Mouse (Mus musculus) layer of hippocampus, adult 18-20 months (tissue): ENCODE measurements at regions not wholly inside any gene's neighbourhood (a gene's known extent, or its start where the extent isn't known, plus 50 kb on each side); places are given as distances from the start of the nearest gene placed in this dataset.

Experiments
- DNase-seq, 2 experiments: peaks; one replicate each; pipeline ENCODE4 v3.0.0; 2022; ENCODE audit warnings: low spot score in 2 of 2

DNA sequence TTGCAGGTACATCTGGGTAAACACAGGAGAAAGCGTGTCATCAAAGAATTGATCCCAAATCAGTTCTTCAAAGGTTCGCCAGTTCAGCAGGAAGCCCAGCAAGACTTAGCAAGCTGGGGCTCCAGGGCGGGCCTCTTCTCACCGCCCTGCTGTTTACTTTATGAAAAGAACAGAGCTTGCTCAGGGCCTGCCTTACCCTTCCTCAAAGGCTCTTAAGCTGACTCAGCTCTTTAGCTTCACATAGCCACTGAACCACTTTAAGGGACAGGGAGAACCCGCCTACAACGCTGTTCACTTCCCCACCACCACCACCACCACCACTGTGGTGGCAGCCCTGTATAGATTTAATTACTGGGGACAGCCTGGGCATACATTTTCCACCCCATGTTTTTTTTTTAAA, 148.5 kb downstream of the Clic5 start:
- no peak for DNase-seq

DNA sequence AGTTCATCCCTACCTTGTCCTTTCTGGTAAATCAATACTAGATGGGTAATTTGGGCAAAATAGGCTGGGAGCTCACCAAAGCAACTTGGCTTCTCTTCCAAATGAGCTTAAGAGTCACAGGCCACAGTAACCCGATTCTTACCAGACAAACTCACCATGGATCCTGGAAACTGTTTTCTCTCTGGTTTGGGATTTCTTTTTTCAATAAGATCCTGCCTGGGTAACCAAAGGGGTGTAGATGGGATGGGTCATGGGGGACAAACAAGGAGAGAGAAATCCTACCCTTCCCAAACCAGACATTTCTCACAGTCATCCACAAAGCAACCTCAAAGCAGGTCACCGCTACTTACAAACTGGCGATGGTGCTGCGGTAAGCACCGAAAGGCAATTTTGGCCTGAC, 148.9 kb downstream of the Clic5 start:
- DNase-seq = no peak

DNA sequence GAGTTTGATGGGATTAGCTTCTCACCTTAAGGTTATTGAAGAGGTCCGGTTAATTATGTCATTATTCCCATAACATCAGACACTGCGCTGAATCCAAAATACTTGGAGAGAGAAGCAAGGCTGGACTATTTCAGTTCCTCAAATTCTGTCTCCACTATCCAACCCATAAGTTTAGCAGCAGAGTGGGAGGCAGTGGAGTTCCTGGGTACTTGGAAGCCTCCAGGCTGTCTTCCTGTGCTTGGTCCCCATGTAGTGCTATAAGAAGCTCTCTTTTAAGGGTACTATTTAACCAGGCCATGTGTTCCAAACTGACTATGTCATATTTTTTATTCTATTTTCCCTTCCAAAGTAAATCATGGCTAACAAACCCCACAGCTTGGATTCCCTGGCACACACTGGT, 156.2 kb downstream of the Clic5 start:
- DNase-seq = no peak

DNA sequence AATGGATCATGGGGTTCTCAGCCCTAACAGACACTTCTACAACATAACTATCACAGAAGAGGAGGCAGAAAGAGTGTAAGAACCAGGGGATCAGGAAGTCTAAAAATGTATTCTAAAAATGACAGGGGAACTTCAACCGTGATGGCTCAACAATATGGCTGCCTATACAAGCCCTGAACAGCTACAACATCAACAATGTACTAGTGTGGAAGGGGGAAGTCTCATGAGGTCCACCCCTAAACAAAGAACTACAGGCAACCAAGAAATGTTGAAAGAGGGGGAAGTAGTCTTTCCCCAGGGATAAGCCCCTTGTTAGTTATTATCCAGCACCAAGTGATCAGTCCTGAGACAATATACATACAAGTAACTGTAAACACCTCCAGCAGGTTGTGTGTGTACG, 157.0 kb downstream of the Clic5 start:
- DNase-seq = no peak

DNA sequence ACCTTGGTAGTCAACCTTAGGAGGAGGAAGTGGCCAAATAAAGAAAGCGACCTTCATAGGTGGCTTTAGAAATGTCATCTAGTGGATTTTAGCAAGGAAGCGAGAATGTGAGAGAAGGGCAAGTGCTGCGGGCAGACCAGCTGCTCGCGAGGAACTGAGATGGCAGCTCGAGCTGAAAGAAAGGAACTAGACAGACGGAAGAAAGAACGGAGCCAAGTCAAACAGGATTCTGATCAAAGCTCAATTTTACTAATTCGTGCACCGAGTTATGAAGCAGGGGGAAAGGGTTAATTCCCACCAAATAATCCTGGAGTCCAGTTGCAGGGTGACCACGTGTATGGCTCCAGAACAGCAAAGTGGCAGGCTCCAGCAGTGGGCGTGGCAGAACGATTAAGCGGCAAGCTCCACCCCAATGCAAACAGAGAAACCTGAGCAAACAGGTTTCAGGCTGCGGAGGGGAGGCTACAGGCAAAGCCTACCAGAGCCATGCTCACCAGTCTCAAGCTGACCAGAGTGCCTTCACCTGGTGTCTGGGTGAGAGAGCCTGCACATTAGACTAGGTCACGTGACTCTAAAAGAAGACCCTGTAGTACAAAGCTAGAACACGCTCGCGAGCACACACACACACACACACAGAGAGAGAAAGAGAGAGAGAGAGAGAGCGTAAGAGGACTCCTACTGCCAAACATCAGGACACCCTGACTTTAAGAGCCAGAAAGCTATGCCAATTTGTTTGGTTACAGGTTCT, 162.0 kb downstream of the Clic5 start:
- DNase-seq = no peak

DNA sequence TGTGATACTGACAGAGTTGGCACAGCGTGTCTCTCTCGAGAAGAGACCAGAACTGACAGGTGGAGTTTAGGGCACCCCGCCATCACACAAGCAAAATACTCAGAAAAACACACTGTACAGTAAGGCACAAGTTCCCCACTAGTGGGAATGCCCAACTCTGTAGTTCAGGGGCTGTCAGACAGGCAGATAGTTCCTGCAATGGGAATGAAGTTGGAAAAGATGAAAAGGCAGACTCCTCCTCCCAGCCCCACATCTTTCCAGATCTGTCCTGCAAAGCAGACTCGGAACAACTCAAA, 162.5 kb downstream of the Clic5 start:
- DNase-seq = peak in 1 of 2 experiments; percentile 15

DNA sequence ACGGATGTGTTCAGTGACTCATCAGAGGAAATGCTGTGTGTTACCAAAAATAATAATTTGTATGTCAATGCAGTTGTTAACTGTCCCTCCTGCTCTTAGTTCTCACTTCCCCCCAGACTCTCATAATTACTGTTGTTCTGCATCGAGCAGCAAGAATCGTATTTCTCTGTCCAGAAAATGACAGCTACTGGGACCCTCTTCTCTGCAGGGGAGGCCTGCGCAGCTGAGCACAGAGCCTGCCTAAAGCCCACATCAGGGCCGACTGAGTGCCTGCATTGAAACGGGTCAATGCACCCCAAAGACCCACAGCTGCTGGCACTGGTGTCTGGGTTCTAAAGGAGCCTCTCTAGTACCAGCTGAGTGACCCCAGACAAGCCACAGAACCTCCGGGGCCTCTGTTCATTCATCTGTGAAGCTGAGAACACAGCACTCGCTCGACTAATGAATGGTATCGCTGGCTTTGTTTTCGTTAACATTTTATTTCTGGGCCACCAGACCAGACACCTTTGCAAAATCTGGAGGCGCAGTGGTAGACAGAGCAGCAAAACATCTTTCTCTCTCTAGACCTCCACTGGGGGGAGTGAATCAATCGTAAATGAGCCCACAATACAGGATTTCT, 163.2 kb downstream of the Clic5 start:
- DNase-seq = no peak

DNA sequence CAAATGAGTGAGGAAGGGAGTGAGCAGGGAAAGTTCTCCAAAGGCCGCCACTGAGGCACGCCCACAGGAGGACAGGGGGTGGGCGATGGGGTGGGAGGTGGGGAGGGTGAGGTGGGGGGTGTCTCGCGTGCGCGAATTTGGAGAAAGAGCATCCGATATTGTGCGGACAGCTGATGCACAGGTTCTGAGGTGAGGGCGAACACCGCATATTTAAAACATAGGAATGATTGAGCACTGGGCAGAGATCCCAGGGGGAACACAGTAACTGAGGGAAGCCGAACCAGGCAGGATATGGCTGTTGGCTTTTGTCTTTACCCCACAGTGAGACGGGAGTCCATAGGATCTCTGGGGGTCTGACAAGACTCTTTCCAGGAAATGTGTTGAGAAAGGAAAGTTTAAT, 163.8 kb downstream of the Clic5 start:
- DNase-seq = no peak

DNA sequence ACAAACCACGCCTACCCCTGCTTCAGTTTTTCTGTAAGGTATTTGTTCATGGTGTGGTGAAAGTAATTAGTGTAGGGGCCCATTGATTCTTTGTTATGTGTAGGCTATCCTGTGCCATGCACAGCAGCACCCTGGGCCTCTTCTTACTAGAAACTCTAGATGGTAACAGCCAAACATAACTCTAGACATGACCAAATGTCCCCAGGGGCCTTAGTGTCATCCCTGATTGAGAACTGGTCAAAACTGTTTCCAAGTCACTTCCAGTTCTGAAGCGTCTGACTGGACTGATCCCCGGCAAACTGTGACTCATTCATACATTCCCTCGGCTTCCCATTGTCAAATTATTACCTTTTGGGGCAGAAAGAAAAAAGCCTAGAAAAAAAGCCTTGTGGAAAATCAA, 174.7 kb downstream of the Clic5 start:
- no peak for DNase-seq

DNA sequence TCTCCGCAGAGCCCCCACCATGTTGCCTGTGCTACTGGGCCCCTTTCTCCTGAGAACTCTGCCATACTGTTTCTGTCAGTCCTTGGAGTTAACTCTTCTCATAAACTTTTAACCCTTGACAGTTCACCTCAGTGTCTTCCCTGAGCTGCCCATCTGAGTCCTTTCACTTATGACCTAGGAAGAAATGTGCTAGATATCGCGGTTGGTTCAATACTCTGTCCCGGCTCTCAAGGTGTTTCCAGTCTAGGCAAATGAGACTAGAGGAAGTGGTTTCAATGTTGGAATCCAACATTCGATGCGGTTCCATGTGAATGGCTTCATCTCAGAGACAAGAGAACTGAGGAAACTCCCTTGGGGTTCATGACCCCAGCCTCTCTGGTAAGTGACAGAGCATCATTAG, 176.1 kb downstream of the Clic5 start:
- no peak for DNase-seq

DNA sequence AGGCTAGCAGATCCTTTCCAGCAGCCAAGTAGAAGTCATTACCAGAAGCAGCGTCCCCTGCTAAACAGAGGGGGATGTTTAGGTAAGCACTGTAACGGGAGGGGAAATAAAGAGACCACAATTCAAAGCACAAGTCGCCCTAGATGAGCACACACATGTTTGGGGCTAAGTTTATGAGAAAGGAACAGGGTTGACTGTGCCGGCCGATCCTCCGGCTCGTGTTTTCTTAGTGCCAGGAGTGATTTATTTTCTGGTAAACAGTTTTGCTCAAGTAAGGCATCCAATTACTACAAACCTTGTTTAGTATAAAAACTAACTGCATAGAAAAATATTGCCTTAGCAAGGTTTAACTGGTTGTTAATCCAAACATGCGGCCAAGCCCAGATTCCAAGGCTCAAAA, 178.1 kb downstream of the Clic5 start:
- DNase-seq = no peak

DNA sequence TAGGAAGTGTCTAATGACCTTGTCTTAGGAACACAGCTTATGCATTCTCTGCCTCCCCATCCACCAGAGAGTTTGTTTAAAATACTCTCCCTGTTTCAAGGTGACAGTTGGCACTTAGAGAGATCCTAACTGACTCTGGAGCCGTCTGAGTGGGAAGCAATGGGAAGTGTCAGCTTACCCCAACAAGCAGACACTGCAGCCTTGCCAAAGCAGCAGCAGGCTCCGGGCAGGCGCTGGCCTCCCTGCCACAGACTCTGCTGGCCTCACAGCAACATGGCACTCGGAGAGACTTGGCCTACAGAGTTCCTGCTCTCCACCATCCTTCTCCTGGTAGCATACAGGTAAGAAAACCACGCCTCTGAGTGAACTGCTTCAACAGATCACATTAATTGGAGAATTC, 179.2 kb downstream of the Clic5 start:
- DNase-seq = no peak

DNA sequence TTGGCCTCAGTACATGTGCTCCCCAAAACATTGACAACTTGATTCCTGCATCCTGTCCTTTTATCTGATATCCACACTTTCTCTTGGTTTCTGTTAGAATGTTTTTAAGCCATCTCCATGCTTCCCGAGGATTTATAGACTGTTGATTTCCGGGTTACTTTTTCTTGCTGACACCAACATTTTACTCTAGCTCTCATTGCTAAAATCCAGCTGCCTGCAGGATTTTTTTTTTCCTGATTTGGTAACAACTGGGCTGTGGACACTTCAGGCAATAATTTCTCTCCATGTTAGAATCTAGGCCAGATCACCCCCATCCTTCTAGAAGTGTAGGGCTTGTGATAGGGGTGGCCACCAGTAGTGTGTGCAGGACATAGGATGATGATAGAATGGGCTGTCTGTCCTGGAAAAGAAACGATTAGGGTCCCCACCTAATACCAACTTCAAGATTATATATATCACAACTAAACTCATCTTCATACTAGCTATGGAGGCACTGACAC, 182.6 kb downstream of the Clic5 start:
- no peak for DNase-seq

DNA sequence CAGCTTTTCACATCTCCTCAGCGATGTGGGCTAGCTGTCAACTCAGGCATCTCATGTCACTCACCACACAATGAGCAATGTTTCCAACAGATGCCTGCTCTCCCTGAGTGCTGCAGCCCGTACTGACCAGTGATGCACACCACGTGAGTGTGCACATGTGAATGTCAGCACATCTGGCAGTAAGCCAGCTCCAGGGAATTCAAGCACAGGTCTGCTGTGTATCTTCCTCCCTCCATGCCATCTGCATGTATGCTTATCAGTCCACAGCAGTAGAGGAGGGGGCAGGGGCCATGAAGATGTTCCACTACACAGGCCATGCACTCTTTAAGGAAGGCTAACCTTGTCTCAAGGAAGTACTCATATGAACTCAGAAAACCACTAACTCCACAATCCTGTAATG, 183.2 kb downstream of the Clic5 start:
- DNase-seq = no peak

DNA sequence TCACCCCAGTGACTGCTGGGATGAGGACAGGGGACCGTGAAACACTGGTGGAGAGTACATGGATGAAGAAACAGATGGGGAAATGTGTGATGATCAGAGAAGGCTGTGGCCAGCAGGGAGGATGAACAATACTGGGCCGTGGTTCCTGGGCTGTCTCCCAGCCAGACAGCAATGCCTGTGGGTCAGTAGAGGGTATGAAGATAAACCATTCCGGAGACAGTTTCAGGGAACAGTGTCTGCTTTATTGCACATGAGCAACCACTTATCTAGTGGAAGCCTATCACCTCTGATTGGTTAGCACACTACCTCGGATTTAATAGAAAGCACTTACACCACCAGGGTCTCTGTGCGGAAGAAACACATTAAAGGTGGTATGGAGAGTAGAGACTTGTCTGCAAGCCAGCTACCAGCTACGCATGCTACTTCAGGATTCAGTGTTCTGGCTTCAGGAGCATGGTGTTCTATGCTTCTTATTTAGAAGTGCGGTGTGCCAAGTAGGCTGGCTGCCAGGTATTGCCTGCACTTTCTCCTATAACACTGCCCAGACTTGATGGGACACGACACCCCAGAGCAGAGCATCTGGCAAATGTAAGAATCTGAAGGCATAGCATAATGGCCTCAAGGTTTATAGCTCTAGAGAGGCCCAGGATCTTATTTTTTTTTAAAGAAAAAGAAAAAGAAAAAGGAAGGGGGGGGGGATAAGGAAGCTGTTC, 185.5 kb downstream of the Clic5 start:
- DNase-seq = no peak

DNA sequence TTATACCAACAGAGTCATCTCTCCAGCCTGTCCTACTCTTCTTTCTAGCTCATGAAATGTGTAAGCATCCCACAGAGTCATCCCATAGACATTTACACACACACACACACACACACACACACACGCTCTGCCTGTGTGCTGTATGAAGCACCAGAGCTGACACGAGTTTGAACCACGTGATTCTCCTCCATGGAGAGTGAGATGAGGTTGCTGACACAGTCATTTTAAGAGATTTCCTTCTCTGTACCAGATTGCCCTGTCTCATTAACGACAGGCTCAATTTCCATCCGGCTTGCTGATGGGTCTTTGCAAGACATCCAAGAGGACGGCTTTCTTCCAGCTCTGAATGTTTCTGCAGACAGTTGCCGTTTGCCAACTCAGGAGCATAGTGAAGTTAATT, 190.0 kb downstream of the Clic5 start:
- peak in 1 of 2 experiments; percentile 6 for DNase-seq

DNA sequence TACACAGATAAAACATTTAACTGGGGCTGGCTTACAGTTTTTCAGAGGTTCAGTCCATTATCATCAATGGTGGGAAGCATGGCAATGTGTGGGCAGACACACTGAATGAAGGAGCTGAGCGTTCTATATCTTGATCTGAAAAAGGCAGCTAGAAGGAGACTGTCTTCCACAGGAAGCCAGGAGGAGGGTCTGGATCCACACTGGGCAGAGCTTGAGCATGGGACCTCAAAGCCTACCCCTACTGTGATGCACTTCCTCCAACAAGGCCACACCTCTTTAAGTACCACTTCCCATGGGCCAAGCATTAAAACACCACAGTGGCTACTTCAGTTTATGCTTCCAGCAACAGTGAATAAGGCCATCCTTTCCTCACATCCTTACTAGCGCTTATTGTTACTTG, 200.5 kb downstream of the Clic5 start:
- no peak for DNase-seq

DNA sequence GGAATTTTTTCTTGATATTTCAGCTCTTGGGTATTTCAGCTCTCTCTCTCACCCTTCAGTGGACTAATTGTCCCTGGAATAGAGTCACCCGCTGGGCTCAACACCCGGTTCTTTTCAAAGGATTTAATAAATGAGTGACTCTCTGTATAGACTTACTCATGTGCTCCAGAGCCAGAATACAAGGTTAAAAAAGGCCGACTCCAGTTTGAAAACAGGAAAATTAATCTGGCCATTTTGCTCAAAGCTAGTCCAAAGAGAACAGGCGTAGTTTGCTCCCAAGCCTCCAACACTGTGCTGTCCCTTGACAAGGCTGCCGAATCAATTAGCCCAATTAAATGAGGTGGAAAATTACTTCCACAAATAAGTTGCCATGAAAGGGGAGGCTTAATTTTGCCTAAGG, 209.4 kb downstream of the Clic5 start:
- DNase-seq = peak in 1 of 2 experiments; percentile 4

DNA sequence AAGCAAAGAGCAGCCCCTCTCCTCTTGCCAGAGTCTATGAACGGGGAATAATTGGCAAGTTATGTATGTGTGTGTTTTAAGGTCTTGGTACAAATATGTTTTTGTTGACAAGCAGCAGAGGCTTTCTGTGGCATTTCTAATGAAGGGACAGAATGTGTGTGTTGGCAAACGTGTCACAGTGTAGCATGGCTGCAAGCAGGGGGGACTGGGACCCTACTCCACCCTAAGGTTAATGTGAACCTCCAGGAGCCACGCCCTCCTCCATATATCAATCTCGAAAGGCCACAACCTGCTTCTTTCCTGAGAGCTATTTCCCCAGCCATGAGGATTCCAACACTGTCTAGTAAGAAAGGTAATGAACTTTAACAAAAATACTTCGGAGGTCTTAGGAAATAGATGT, 209.8 kb downstream of the Clic5 start:
- DNase-seq = no peak

DNA sequence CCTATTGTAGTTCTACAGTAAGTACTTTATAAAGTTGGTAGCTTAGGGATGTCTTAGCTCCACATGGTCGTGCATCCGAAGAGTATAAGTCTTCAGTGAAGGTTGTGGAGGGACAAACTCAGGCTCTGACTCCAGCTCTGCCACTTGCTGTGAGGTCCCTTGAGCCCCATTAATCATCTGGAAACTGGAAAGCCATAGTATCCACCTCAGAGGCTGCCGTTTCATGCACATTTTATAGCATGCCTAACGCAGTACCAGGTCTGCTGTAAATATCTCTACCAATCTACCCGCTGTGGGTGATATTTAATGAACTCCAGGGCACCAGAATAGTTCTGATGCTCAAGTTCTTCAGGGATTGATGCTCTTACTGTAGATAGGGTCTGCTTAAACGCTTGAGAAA, 216.5 kb downstream of the Clic5 start:
- DNase-seq = no peak

DNA sequence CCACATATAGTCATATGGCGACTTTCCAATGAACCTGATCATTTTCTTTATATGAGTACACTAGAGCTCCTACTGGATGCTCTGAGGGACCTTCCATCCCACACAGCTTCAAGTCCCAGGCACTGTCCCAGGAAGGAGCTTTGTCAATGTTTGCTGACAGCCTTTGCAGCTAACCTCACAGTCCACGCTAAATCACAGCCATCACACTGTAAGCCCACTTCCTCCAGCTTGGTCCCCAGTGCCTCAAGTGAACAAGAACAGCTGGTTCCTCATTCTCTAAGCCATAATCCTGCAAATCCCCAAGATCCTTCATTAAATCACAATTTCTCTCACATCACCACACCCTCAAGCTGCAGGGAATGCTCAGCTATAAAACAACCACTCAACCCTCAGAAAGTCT, 222.6 kb downstream of the Clic5 start:
- no peak for DNase-seq

DNA sequence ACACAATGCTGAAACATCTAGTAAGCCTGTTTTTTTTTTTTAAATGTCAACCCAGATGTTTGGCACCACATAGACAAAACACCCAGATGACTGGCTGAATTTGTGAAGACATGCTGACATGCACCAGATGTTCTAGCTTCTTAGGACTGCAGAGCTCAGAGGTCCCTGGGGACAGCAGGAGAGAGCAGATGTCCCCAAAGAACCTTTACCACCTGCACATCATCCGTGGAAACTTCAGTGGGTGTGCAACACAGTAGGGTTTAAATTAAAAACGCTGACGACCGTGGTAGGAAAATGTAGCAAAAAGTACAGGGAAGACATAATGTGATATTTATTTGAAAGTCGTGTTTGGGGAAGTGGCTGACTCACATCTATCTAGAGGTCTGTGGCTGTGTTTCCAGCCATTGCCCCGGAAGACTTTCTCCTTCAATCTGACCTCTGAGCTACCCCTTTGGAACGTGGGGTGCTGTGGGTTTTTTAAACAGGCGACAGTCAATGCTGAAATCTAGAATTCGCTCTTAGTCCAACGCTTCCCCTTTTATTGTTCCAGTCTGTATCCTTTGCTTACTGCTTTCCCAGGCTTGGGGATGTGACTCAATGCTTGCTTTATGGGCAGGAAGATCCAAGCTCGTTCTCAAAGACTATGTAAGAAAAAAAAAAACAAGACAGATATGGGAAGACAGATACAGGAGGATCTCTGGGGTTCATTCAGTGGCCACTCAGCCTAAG, 230.5 kb downstream of the Clic5 start:
- no peak for DNase-seq
